Mouse (Mus musculus): ENCODE measurements around the gene Slc25a44. TPM values are rescaled to one million over a fixed set of nuclear protein-coding genes. Genes with fewer than 3 reads are reported as not detected.

Slc25a44 gene
- polyA plus RNA-seq, 1 experiment from 2014 or later, result 9.7 TPM

DNA sequence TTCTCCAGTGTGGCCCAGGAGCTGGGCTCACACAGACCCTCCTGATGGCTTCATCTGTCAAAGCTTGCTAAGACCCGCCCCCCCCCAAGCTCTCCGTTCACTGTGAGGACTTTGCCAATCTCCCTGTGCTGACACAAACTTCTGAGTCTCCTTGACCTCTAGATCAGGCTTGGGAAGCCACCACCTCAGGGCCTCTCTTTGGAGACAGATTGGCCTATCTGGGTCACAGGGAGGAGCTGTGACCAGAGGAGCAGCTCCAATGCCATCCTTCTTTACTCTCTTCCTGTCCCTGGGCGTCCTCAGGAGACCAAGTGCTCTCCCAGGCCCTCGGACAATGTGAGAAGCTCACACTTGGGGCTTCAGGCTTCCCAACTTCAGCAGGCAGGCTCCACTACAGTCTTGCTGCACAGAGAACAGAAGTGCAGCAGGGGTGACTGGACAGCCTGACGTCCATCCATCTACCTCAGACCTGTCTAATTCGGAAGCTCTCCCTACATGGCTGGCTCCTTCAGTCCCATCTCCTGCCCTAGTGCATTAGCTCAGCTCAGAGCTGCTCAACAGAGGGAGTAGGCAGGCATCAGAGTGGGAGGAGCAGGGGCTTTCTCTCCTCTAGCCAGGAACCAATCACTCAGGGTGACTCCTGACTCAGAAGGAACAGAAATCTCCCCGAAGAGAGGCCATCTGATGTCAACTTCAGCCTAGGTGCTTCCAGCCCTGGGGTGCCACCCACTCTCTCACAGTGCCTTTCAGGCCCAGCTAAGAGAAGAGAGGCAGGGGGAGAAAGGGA lies 32.0 kb upstream of the Slc25a44 start:
- ATAC-seq (ENCODE audit: low FRiP score, low TSS enrichment) (peak; percentile 57; the same call in 1 of the 2 replicates), DNase-seq (ENCODE audit: low spot score) (no peak)
- H3K4me2 ChIP-seq (replicated peaks; ENCODE audit: low read depth), result no peak overlapping the region
- peak overlapping the region; percentile 86 for H3K27ac ChIP-seq (replicated peaks)
- H3K27me3 ChIP-seq (ENCODE audit: control insufficient read depth, insufficient read depth, low read length), result no peaks in the 10 kb centered on the region
- WGBS, result 59% methylated on average over 7 of the region's 7 CpGs
- H3K4me1 ChIP-seq (replicated peaks; ENCODE audit: control insufficient read depth, insufficient read depth), result 0 out of 2 replicates have a peak, but pooled peaks cover 5% of the 10 kb centered on the region
- H3K4me3 ChIP-seq (ENCODE audit: low read depth, low read length), result no peak overlapping the region
- TF ChIP-seq EP300 (optimal IDR thresholded peaks at IDR 0.05) (no peak), CTCF (IDR thresholded peaks at IDR 0.05; ENCODE audit: low read depth) (no peak)
- no peaks in the 10 kb centered on the region for H3K36me3 ChIP-seq (ENCODE audit: control insufficient read depth, insufficient read depth, low read length)
- H3K9me3 ChIP-seq (ENCODE audit: control insufficient read depth, low read length), result no peaks in the 10 kb centered on the region
- H3K9ac ChIP-seq (ENCODE audit: low read length), result no peak overlapping the region

DNA sequence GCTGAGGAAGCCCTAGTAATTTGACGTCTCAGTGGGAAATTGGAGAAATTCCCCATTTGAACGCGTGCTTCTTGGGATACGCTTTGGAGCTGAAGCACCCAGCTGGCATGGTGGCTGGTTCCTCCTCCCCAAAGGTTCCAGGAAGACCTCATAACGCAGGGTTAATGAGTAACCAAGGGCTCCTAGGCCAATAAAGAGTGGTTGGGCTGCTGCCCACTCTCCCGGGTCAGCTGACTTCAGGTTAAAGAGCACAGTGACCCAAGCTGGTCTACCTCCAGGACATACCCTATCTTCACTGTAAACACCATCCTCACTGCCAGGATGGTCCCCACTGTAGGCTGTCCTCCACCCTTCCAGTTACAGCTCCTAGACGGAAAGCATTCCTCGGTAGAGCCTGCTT lies 31.4 kb upstream of the Slc25a44 start:
- H3K9me3 ChIP-seq (ENCODE audit: control insufficient read depth, low read length), result no peaks in the 10 kb centered on the region
- no peak overlapping the region for H3K4me2 ChIP-seq (replicated peaks; ENCODE audit: low read depth)
- TF ChIP-seq CTCF (IDR thresholded peaks at IDR 0.05; ENCODE audit: low read depth) (no peak), EP300 (optimal IDR thresholded peaks at IDR 0.05) (no peak)
- ATAC-seq (ENCODE audit: low FRiP score, low TSS enrichment) (no peak; the same call in 1 of the 2 replicates), DNase-seq (ENCODE audit: low spot score) (peak; percentile 58)
- 0 out of 2 replicates have a peak, but pooled peaks cover 5% of the 10 kb centered on the region for H3K4me1 ChIP-seq (replicated peaks; ENCODE audit: control insufficient read depth, insufficient read depth)
- peak overlapping the region; percentile 86 for H3K27ac ChIP-seq (replicated peaks)
- H3K9ac ChIP-seq (ENCODE audit: low read length), result no peak overlapping the region
- WGBS, result 62% methylated on average over 8 of the region's 8 CpGs
- no peaks in the 10 kb centered on the region for H3K27me3 ChIP-seq (ENCODE audit: control insufficient read depth, insufficient read depth, low read length)
- no peaks in the 10 kb centered on the region for H3K36me3 ChIP-seq (ENCODE audit: control insufficient read depth, insufficient read depth, low read length)
- no peak overlapping the region for H3K4me3 ChIP-seq (ENCODE audit: low read depth, low read length)

DNA sequence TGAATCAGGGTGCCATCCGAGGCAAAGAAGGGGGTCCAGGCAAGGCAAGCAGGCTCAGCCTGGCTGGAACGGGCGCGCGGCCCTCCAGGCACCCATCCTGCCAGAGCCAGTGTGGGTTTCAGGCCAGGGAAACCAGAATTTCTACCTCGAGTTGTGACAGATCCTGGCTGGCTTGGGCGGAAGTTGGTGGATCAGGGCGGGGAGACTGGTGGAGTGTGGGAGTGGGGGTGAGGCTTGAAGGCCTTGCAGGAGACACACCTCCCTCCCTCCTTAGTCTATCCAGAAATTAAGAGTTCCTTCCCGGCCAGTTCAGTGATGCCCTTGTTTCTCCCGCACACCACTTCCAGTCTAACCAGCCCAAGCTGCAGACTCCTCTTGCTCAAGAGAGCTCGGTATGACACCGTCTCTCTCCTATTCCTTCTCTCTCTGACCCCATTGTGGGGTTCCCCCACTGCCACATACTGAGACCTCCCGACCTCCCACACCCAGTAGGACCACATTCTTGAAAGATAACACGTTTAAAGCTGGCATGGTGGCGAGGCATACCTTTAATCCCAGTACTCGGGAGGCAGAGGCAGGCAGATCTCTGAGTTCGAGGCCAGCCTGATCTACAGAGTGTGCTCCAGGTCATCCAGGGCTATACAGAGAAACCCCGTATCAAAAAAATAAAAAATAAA lies 30.8 kb upstream of the Slc25a44 start:
- 56% methylated on average over 18 of the region's 18 CpGs for WGBS
- ATAC-seq (ENCODE audit: low FRiP score, low TSS enrichment), result peak; percentile 72
- Histone ChIP-seq H3K4me1 (replicated peaks; ENCODE audit: control insufficient read depth, insufficient read depth) (0 out of 2 replicates have a peak, but pooled peaks cover 5% of the 10 kb centered on the region), H3K4me3 (ENCODE audit: low read depth, low read length) (peak overlapping the region; percentile 35), H3K9ac (ENCODE audit: low read length) (peak overlapping the region; percentile 60), H3K27ac (replicated peaks) (peak overlapping the region; percentile 86), H3K27me3 (ENCODE audit: control insufficient read depth, insufficient read depth, low read length) (no peaks in the 10 kb centered on the region), H3K4me2 (replicated peaks; ENCODE audit: low read depth) (peak overlapping the region; percentile 54), H3K9me3 (ENCODE audit: control insufficient read depth, low read length) (no peaks in the 10 kb centered on the region), H3K36me3 (ENCODE audit: control insufficient read depth, insufficient read depth, low read length) (no peaks in the 10 kb centered on the region)
- TF ChIP-seq CTCF (IDR thresholded peaks at IDR 0.05; ENCODE audit: low read depth) (no peak), EP300 (optimal IDR thresholded peaks at IDR 0.05) (no peak)
- DNase-seq (ENCODE audit: low spot score), result peak; percentile 82

DNA sequence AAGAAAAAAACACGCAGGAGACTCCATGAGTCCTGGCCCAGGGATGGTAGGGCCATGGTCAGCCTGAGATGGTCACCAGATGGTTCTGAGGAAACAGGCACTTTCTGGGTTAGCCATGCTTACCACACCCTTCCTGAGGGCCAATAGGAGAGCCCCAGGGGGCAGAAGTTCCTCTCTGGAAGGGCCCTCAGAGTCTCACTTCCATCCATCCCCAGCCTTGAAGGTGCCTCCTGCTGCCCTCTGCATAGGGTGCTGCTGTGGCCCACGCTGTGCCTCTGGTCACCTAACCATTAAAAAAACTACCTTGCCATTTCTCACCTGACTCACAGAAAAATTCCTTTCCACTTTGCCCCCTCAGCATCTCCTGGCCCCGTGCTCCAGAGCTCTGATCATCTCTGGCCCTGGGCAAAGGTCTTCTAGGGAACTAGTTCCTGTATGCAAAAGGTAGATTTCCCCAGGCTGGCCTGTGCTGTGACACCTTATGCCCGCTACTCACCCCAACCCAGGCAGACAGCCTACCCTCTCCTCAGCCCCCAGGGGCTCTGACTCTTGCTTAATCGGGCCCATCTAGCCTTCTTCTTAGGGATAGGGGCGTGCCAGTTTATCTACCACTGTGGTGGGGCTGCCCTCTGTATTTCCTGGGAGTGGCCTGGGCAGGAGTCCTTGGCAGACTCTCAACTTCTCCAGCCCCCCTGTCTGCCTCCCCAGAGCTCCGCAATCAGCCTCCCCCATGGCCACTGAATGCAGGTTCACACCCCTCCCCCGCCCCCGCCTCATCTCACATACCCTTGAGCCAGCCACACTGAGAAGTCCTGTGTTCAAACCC lies 30.0 kb upstream of the Slc25a44 start:
- ATAC-seq (ENCODE audit: low FRiP score, low TSS enrichment), result peak; percentile 19; the same call in 1 of the 2 replicates
- Histone ChIP-seq H3K36me3 (ENCODE audit: control insufficient read depth, insufficient read depth, low read length) (no peaks in the 10 kb centered on the region), H3K27ac (replicated peaks) (peak overlapping the region; percentile 86), H3K27me3 (ENCODE audit: control insufficient read depth, insufficient read depth, low read length) (no peaks in the 10 kb centered on the region), H3K4me3 (ENCODE audit: low read depth, low read length) (peak overlapping the region; percentile 35), H3K9ac (ENCODE audit: low read length) (peak overlapping the region; percentile 60), H3K9me3 (ENCODE audit: control insufficient read depth, low read length) (no peaks in the 10 kb centered on the region), H3K4me2 (replicated peaks; ENCODE audit: low read depth) (peak overlapping the region; percentile 54), H3K4me1 (replicated peaks; ENCODE audit: control insufficient read depth, insufficient read depth) (0 out of 2 replicates have a peak, but pooled peaks cover 5% of the 10 kb centered on the region)
- WGBS, result 34% methylated on average over 8 of the region's 9 CpGs
- TF ChIP-seq EP300 (optimal IDR thresholded peaks at IDR 0.05) (no peak), CTCF (IDR thresholded peaks at IDR 0.05; ENCODE audit: low read depth) (no peak)
- peak; percentile 38 for DNase-seq (ENCODE audit: low spot score)

DNA sequence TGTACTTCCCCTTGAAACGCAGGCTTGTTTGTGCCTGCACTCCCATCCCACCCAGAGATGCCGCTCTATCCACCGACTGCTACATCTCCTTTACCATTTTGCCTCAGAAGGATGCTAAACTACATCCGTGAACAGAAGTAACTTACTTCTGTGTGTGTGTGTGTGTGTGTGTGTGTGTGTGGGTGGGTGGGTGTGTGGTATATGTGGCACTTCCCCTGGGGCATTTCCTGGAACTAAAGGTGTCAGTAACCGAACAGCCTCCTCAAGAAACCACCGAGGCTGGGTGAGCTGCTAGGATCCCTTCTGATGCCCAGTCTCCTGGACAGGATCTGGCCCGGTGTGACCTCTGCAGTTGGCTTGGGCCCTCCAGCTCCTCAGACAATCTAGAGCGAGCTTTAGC lies 29.0 kb upstream of the Slc25a44 start:
- ATAC-seq (ENCODE audit: low FRiP score, low TSS enrichment) (no peak), DNase-seq (ENCODE audit: low spot score) (peak; percentile 12)
- no peaks in the 10 kb centered on the region for H3K9me3 ChIP-seq (ENCODE audit: control insufficient read depth, low read length)
- H3K36me3 ChIP-seq (ENCODE audit: control insufficient read depth, insufficient read depth, low read length), result no peaks in the 10 kb centered on the region
- H3K9ac ChIP-seq (ENCODE audit: low read length), result no peak overlapping the region
- H3K27me3 ChIP-seq (ENCODE audit: control insufficient read depth, insufficient read depth, low read length), result no peaks in the 10 kb centered on the region
- 73% methylated on average over 8 of the region's 8 CpGs for WGBS
- TF ChIP-seq EP300 (optimal IDR thresholded peaks at IDR 0.05), result no peak
- TF ChIP-seq CTCF (IDR thresholded peaks at IDR 0.05; ENCODE audit: low read depth), result no peak
- H3K4me1 ChIP-seq (replicated peaks; ENCODE audit: control insufficient read depth, insufficient read depth), result peaks cover 6% of the 10 kb centered on the region; the same call in 1 of the 2 replicates
- no peak overlapping the region for H3K4me3 ChIP-seq (ENCODE audit: low read depth, low read length)
- no peak overlapping the region for H3K4me2 ChIP-seq (replicated peaks; ENCODE audit: low read depth)
- no peak overlapping the region for H3K27ac ChIP-seq (replicated peaks)

Measured in stomach, postnatal 0 days (tissue).